Comparison of ENCODE assay signal across 23 mouse cellular contexts in the genomic region with DNA sequence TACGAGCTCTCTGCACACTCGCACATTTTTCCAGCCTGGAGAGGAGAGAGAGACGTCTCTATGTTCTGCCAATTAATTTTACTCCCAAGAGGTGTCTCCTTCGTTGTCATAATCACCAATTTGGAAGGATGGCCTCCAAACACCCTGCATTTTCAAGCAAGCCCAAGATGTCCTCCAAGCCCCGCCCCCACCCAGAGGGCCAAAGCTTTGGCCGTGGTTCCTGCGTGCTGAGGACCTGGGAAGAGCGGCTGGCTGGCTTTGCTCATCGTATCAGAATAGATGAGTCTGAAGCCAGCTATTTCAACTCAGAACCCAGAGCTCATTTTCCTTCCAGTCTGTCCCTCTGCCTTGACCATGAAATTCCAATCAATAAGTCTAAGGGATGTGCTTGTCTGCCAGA. TPM values are rescaled to one million over a fixed set of nuclear protein-coding genes. Genes with fewer than 3 reads are reported as not detected.
DNase-seq lines count a peak whose midpoint lies in the region; ATAC-seq and TF ChIP-seq lines count a peak whose summit lies in the region.
"Had no signal": no experiment of that assay in that cellular context is flagged by ENCODE, and none has a peak within 500 bp of the region (broad histone marks: within the 10 kb centered on the region; RNA-seq: fewer than 3 reads in every experiment).

No protein-coding gene starts in this region.

- TF ChIP-seq CTCF in E14TG2a.4 (conservative IDR thresholded peaks at IDR 0.05; ENCODE audit: low read length) = no peak

- H3K4me1 ChIP-seq in hindbrain, embryonic 13.5 days (replicated peaks) = peaks cover 11% of the 10 kb centered on the region
- peaks cover 9% of the 10 kb centered on the region for H3K4me1 ChIP-seq in hindbrain, embryonic 10.5 days (replicated peaks)
- H3K4me1 ChIP-seq in neural tube, embryonic 11.5 days (ENCODE audit: control insufficient read depth, insufficient read depth, low read length) = peaks cover 14% of the 10 kb centered on the region
- H3K4me1 ChIP-seq in E14TG2a.4 (replicated peaks; ENCODE audit: low read depth, low read length) = peaks cover 38% of the 10 kb centered on the region
- H3K4me1 ChIP-seq: forebrain, embryonic 12.5 days had no signal

- no peaks in the 10 kb centered on the region for H3K9me3 ChIP-seq in hindbrain, embryonic 13.5 days
- H3K9me3 ChIP-seq in hindbrain, embryonic 10.5 days = no peaks in the 10 kb centered on the region
- no peaks in the 10 kb centered on the region for H3K9me3 ChIP-seq in neural tube, embryonic 11.5 days (ENCODE audit: control insufficient read depth, low read length)
- H3K9me3 ChIP-seq in E14TG2a.4 (ENCODE audit: low read length) = no peaks in the 10 kb centered on the region
- H3K9me3 ChIP-seq: embryonic facial prominence, embryonic 13.5 days; embryonic facial prominence, embryonic 15.5 days; forebrain, embryonic 10.5 days; forebrain, embryonic 12.5 days had no signal

- H3K9ac ChIP-seq in hindbrain, embryonic 13.5 days = no peak overlapping the region
- no peak overlapping the region for H3K9ac ChIP-seq in neural tube, embryonic 11.5 days (ENCODE audit: low read length)
- H3K9ac ChIP-seq: embryonic facial prominence, embryonic 13.5 days; embryonic facial prominence, embryonic 15.5 days; forebrain, embryonic 12.5 days had no signal

- peaks cover 36% of the 10 kb centered on the region for H3K27me3 ChIP-seq in hindbrain, embryonic 13.5 days
- peaks cover 75% of the 10 kb centered on the region for H3K27me3 ChIP-seq in hindbrain, embryonic 10.5 days (ENCODE audit: insufficient read depth, poor library complexity, severe bottlenecking)
- H3K27me3 ChIP-seq in neural tube, embryonic 11.5 days (ENCODE audit: control insufficient read depth, insufficient read depth, low read length) = no peaks in the 10 kb centered on the region
- H3K27me3 ChIP-seq in E14TG2a.4 (ENCODE audit: insufficient read depth, low read length) = peaks cover 21% of the 10 kb centered on the region; the same call in 1 of the 2 replicates

- WGBS in hindbrain, embryonic 13.5 days = 65% methylated on average over 9 of the region's 9 CpGs
- WGBS in hindbrain, embryonic 10.5 days = 73% methylated on average over 9 of the region's 9 CpGs
- 57% methylated on average over 9 of the region's 9 CpGs for WGBS in neural tube, embryonic 11.5 days

- H3K4me3 ChIP-seq in hindbrain, embryonic 13.5 days = no peak overlapping the region
- no peak overlapping the region for H3K4me3 ChIP-seq in hindbrain, embryonic 10.5 days
- no peak overlapping the region for H3K4me3 ChIP-seq in neural tube, embryonic 11.5 days (ENCODE audit: low read depth, low read length)
- H3K4me3 ChIP-seq in E14TG2a.4 (replicated peaks; ENCODE audit: low read length) = peak overlapping the region; percentile 32
- H3K4me3 ChIP-seq: embryonic facial prominence, embryonic 13.5 days; embryonic facial prominence, embryonic 15.5 days; erythroblast, embryonic 14.5 days; forebrain, embryonic 10.5 days; forebrain, embryonic 12.5 days had no signal

- no peaks in the 10 kb centered on the region for H3K36me3 ChIP-seq in hindbrain, embryonic 13.5 days
- no peaks in the 10 kb centered on the region for H3K36me3 ChIP-seq in hindbrain, embryonic 10.5 days
- no peaks in the 10 kb centered on the region for H3K36me3 ChIP-seq in neural tube, embryonic 11.5 days (ENCODE audit: control insufficient read depth, insufficient read depth, low read length)
- H3K36me3 ChIP-seq in E14TG2a.4 (ENCODE audit: insufficient read depth, low read length) = no peaks in the 10 kb centered on the region
- H3K36me3 ChIP-seq: embryonic facial prominence, embryonic 13.5 days; embryonic facial prominence, embryonic 15.5 days; forebrain, embryonic 10.5 days; forebrain, embryonic 12.5 days; G1E had no signal

- H3K4me2 ChIP-seq in hindbrain, embryonic 13.5 days = no peak overlapping the region
- H3K4me2 ChIP-seq in neural tube, embryonic 11.5 days (ENCODE audit: low read depth) = no peak overlapping the region
- H3K4me2 ChIP-seq: embryonic facial prominence, embryonic 13.5 days; embryonic facial prominence, embryonic 15.5 days; forebrain, embryonic 12.5 days had no signal

- 0 out of 2 replicates have a peak overlapping the region, but pooled peaks have one; percentile 12 for H3K27ac ChIP-seq in hindbrain, embryonic 13.5 days
- H3K27ac ChIP-seq in hindbrain, embryonic 10.5 days = no peak overlapping the region
- peak overlapping the region; percentile 31; the same call in 1 of the 2 replicates for H3K27ac ChIP-seq in neural tube, embryonic 11.5 days (ENCODE audit: low read depth, low read length)
- H3K27ac ChIP-seq: embryonic facial prominence, embryonic 15.5 days; forebrain, embryonic 10.5 days; forebrain, embryonic 12.5 days had no signal

- no peak for DNase-seq in hindbrain, embryonic 10.5 days (ENCODE audit: low spot score)
- no peak for DNase-seq in neural tube, embryonic 11.5 days (ENCODE audit: low spot score)
- no peak for DNase-seq in neural tube, embryonic 10.5 days (ENCODE audit: extremely low spot score, low spot score)
- peak; percentile 62 for DNase-seq in R1 (ENCODE audit: low read depth, low spot score)
- DNase-seq in gastrocnemius, postnatal 4 days (ENCODE audit: low spot score in 2 of 2) = no peak
- no peak for DNase-seq in kidney, postnatal 14 days
- DNase-seq: adrenal gland, postnatal 25 days; cerebellum, adult 11 months; cerebellum, adult 18-20 months; cerebellum, adult 9-10 months; cerebellum, postnatal 36 days had no signal

- no peak for ATAC-seq in hindbrain, embryonic 13.5 days (ENCODE audit: low FRiP score)
- ATAC-seq in neural tube, embryonic 11.5 days (ENCODE audit: insufficient read depth, low FRiP score, low TSS enrichment) = no peak
- ATAC-seq: forebrain, embryonic 14.5 days; forebrain, embryonic 16.5 days; Patski had no signal

RNA-seq across cellular contexts. Expression of a gene that starts 29.4 kb away (rescaled TPM):
- polyA plus RNA-seq in hindbrain, embryonic 13.5 days (2015; fragmentation: Nextera tagmentation; extraction: Ambion mirVana) = 5.3 and 6.0 TPM in 2 replicates
- 5.8 and 13.0 TPM in 2 replicates for polyA plus RNA-seq in hindbrain, embryonic 10.5 days (2016; fragmentation: Nextera tagmentation; extraction: Ambion mirVana)
- polyA plus RNA-seq in neural tube, embryonic 11.5 days (2014; fragmentation: Nextera tagmentation; extraction: Ambion mirVana) = 10.5 and 15.5 TPM in 2 replicates
- 10 to 100 TPM; 12.8 to 14.5 TPM for total RNA-seq in gastrocnemius, postnatal 4 days (2021)
- total RNA-seq: common myeloid progenitor, adult 5-6 weeks had no signal
- polyA plus RNA-seq: erythroblast, embryonic 14.5 days; G1E; Patski had no signal
